Mouse (Mus musculus) bone marrow, adult 2 months (tissue): Measurements from ENCODE around the gene Serpine1.

Source experiments
- CTCF ChIP-seq: fragments of 200-500 bp; IDR thresholded peaks from 2 replicates; pipeline ENCODE4 v1.5.1; 2011; ENCODE audit warnings: low read length, control low read depth; ENCODE audit not compliant: control insufficient read depth, insufficient read depth
- POLR2A ChIP-seq: fragments of 200-500 bp; IDR thresholded peaks from 2 replicates; pipeline ENCODE4 v1.6.1; 2011; ENCODE audit warnings: low read depth, mild to moderate bottlenecking, control low read depth, low read length, borderline replicate concordance; ENCODE audit not compliant: control insufficient read depth

DNA sequence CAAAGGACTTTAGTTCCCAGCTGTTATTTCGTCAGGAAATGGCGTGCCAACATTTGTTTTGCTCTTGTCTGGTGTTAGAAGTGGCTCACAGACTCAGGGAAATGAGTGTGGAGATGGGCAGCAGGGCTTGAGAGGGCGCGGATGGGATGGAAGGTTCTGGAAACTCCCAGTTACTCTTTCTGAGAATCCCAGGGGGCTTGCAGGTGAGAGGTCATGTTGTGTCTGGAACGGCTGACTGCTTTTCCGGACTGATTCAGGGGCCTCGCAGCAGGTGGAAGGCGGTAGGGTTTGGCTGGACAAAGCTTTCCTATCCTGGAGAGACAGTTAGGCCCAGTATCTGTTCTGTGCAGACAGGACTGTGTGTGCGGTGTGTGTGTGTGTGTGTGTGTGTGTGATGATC, 21.7 kb upstream of the Serpine1 start:
- TF ChIP-seq POLR2A, result no peak
- no peak for TF ChIP-seq CTCF
